Mouse (Mus musculus) C2C12 (cell line): ENCODE results near the gene Igfbp7. TPM values are rescaled to one million over a fixed set of nuclear protein-coding genes. Genes with fewer than 3 reads are reported as not detected.
A peak's percentile ranks its signal among the peaks of the same experiment; 100 is the strongest.

ENCODE experiments used
- H3K27me3 ChIP-seq: one replicate; pipeline ENCODE4 v1.6.1; 2011; ENCODE audit not compliant: control insufficient read depth, insufficient read depth, insufficient read length
- H3K36me3 ChIP-seq: one replicate; pipeline ENCODE4 v1.6.1; 2011; ENCODE audit not compliant: control insufficient read depth, insufficient read depth
- H3K4me3 ChIP-seq: one replicate; pipeline ENCODE4 v1.5.1; 2011; ENCODE audit warnings: mild to moderate bottlenecking, control low read depth; ENCODE audit not compliant: poor library complexity, insufficient read depth, severe bottlenecking
- H3K79me2 ChIP-seq: one replicate; pipeline ENCODE4 v1.6.1; 2011; ENCODE audit not compliant: control insufficient read depth, insufficient read depth
- H3K79me3 ChIP-seq: one replicate; pipeline ENCODE4 v1.6.1; 2011; ENCODE audit warnings: low read depth, control low read depth
- H3ac ChIP-seq: one replicate; pipeline ENCODE3; 2011; ENCODE audit warnings: low read depth; ENCODE audit not compliant: control insufficient read depth, insufficient read length
- CEBPB ChIP-seq: IDR thresholded peaks from one replicate; pipeline ENCODE4 v1.6.1; 2011; ENCODE audit warnings: low read depth, mild to moderate bottlenecking, control low read depth, moderate library complexity
- CTCF ChIP-seq: IDR thresholded peaks from one replicate; pipeline ENCODE4 v1.5.1; 2011; ENCODE audit not compliant: control insufficient read depth, insufficient read depth, insufficient read length
- FOSL1 ChIP-seq: IDR thresholded peaks from one replicate; pipeline ENCODE4 v1.8.0; 2011; ENCODE audit warnings: mild to moderate bottlenecking, low read length; ENCODE audit not compliant: poor library complexity, insufficient read depth, severe bottlenecking
- MAX ChIP-seq: IDR thresholded peaks from one replicate; pipeline ENCODE4 v1.6.1; 2011; ENCODE audit warnings: mild to moderate bottlenecking, control low read depth
- MYOD1 ChIP-seq: IDR thresholded peaks from one replicate; pipeline ENCODE4 v1.6.1; 2011; ENCODE audit warnings: low read depth; ENCODE audit not compliant: control insufficient read depth, insufficient read length
- MYOG ChIP-seq: IDR thresholded peaks from one replicate; pipeline ENCODE4 v1.6.1; 2011; ENCODE audit not compliant: control insufficient read depth, insufficient read length; ENCODE audit errors: extremely low read depth
- USF1 ChIP-seq: IDR thresholded peaks from one replicate; pipeline ENCODE4 v1.6.1; 2011; ENCODE audit warnings: low read depth, mild to moderate bottlenecking, control low read depth, moderate library complexity
- polyA plus RNA-seq: library from polyadenylated mRNA; unstranded; fragments of >200 nt; fragmentation: generic; extraction: Trizol; gene quantifications from one replicate; pipeline ENCODE4 v1.2.1, GENCODE M21; 2012; ENCODE audit warnings: missing spikeins

The Igfbp7 gene
- polyA plus RNA-seq, 1 experiment = 402 TPM

- Histone ChIP-seq H3K36me3 (peaks cover 4% of the 10 kb centered on the region), H3ac (no peak overlapping the region), H3K79me3 (peaks cover 18% of the 10 kb centered on the region), H3K27me3 (no peaks in the 10 kb centered on the region), H3K79me2 (peaks cover 60% of the 10 kb centered on the region), H3K4me3 (no peak overlapping the region)
- no peak for TF ChIP-seq MAX
- TF ChIP-seq CEBPB = no peak
- TF ChIP-seq USF1 = no peak
- no peak for TF ChIP-seq FOSL1
- no peak for TF ChIP-seq MYOG
Observed at GRCm38 (mm10) chr5:77370378-77370892, 37.4 kb downstream of the Igfbp7 start.

GRCm38 (mm10) chr5:77369394-77369793, 38.4 kb downstream of the Igfbp7 start:
- no peak for TF ChIP-seq CEBPB
- no peak for TF ChIP-seq MAX
- no peak for TF ChIP-seq FOSL1
- TF ChIP-seq MYOD1 = no peak
- TF ChIP-seq USF1 = no peak
- TF ChIP-seq MYOG = no peak
- TF ChIP-seq CTCF = no peak
- no peaks in the 10 kb centered on the region for H3K27me3 ChIP-seq
- peaks cover 4% of the 10 kb centered on the region for H3K36me3 ChIP-seq
- peaks cover 18% of the 10 kb centered on the region for H3K79me3 ChIP-seq
- H3K79me2 ChIP-seq = peaks cover 60% of the 10 kb centered on the region
- no peak overlapping the region for H3K4me3 ChIP-seq
- no peak overlapping the region for H3ac ChIP-seq

GRCm38 (mm10) chr5:77368194-77368593, 39.6 kb downstream of the Igfbp7 start:
- H3K79me2 ChIP-seq = peaks cover 63% of the 10 kb centered on the region

GRCm38 (mm10) chr5:77367682-77368081, 40.2 kb downstream of the Igfbp7 start:
- peak; percentile 58 for TF ChIP-seq MAX
- no peak for TF ChIP-seq MYOD1
- TF ChIP-seq CTCF = no peak
- TF ChIP-seq FOSL1 = no peak
- no peak for TF ChIP-seq USF1
- TF ChIP-seq CEBPB = no peak
- H3K27me3 ChIP-seq = no peaks in the 10 kb centered on the region
- H3K79me2 ChIP-seq = peaks cover 68% of the 10 kb centered on the region
- peak overlapping the region; percentile 4 for H3ac ChIP-seq
- no peak overlapping the region for H3K4me3 ChIP-seq
- peaks cover 16% of the 10 kb centered on the region for H3K79me3 ChIP-seq
- peaks cover 4% of the 10 kb centered on the region for H3K36me3 ChIP-seq

More at GRCm38 (mm10) chr5:77368194-77368593, 39.6 kb downstream of the Igfbp7 start:
- Histone ChIP-seq H3K79me3 (peaks cover 16% of the 10 kb centered on the region), H3K36me3 (peaks cover 4% of the 10 kb centered on the region), H3ac (peak overlapping the region; percentile 36), H3K27me3 (no peaks in the 10 kb centered on the region), H3K4me3 (no peak overlapping the region)
- no peak for TF ChIP-seq FOSL1
- no peak for TF ChIP-seq USF1
- TF ChIP-seq MYOD1 = no peak
- no peak for TF ChIP-seq MYOG
- TF ChIP-seq MAX = no peak
- no peak for TF ChIP-seq CEBPB
- TF ChIP-seq CTCF = no peak

- TF ChIP-seq MYOG (no peak), MAX (no peak), CTCF (no peak), FOSL1 (no peak), MYOD1 (no peak), USF1 (no peak), CEBPB (no peak)
- H3ac ChIP-seq = no peak overlapping the region
Observed at GRCm38 (mm10) chr5:77367145-77367544, 40.7 kb downstream of the Igfbp7 start.

GRCm38 (mm10) chr5:77366313-77366712, 41.5 kb downstream of the Igfbp7 start:
- Histone ChIP-seq H3ac (no peak overlapping the region), H3K79me2 (peaks cover 65% of the 10 kb centered on the region), H3K27me3 (no peaks in the 10 kb centered on the region), H3K4me3 (no peak overlapping the region), H3K79me3 (peaks cover 15% of the 10 kb centered on the region), H3K36me3 (peaks cover 4% of the 10 kb centered on the region)
- TF ChIP-seq CEBPB = no peak
- no peak for TF ChIP-seq FOSL1
- no peak for TF ChIP-seq USF1
- no peak for TF ChIP-seq CTCF
- TF ChIP-seq MYOG = no peak
- no peak for TF ChIP-seq MAX
- no peak for TF ChIP-seq MYOD1

More at GRCm38 (mm10) chr5:77367145-77367544, 40.7 kb downstream of the Igfbp7 start:
- Histone ChIP-seq H3K36me3 (peaks cover 4% of the 10 kb centered on the region), H3K79me2 (peaks cover 70% of the 10 kb centered on the region), H3K4me3 (no peak overlapping the region), H3K79me3 (peaks cover 18% of the 10 kb centered on the region), H3K27me3 (no peaks in the 10 kb centered on the region)
